Mouse (Mus musculus) megakaryocyte, embryonic 14.5 days (primary cell): ENCODE measurements at regions not wholly inside any gene's neighbourhood (a gene's known extent, or its start where the extent isn't known, plus 50 kb on each side); places are given as distances from the start of the nearest gene placed in this dataset.

Source experiments
- FLI1 ChIP-seq: IDR thresholded peaks from 2 replicates; pipeline ENCODE4 v1.6.1; 2012; ENCODE audit warnings: low read length, inconsistent platforms, mixed read lengths
- GATA1 ChIP-seq: IDR thresholded peaks from 3 replicates; pipeline ENCODE4 v1.6.1; 2012; ENCODE audit warnings: mixed read lengths, low read length, inconsistent platforms, borderline replicate concordance

GRCm38 (mm10) chr7:130095141-130095540 is 425.0 kb downstream of the Ate1 start:
- no peak for TF ChIP-seq GATA1
- TF ChIP-seq FLI1: no peak
